Mouse (Mus musculus) natural killer cell, adult 2 months (primary cell): ENCODE measurements around the gene Ocrl.

Source experiments
- DNase-seq, 2 experiments: peaks; one replicate each; pipeline ENCODE4 v3.0.0; 2022; ENCODE audit warnings: low spot score in 2 of 2

The Ocrl gene

GRCm38 (mm10) chrX:47977078-47977477 lies 64.9 kb downstream of the Ocrl start:
- DNase-seq = no peak

GRCm38 (mm10) chrX:47985000-47985619 lies 72.9 kb downstream of the Ocrl start:
- DNase-seq = peak; percentile 30 to 57

GRCm38 (mm10) chrX:47988024-47988423 lies 75.8 kb downstream of the Ocrl start:
- DNase-seq = no peak

GRCm38 (mm10) chrX:47992606-47993005 lies 80.4 kb downstream of the Ocrl start:
- peak; percentile 70 to 79 for DNase-seq

GRCm38 (mm10) chrX:47998412-47998811 lies 86.2 kb downstream of the Ocrl start:
- DNase-seq = peak in 1 of 2 experiments; percentile 11

- DNase-seq = no peak
These were observed 89.0 kb downstream of the Ocrl start for GRCm38 (mm10) chrX:48001151-48001550.

- no peak for DNase-seq
These were observed 92.6 kb downstream of the Ocrl start for GRCm38 (mm10) chrX:48004786-48005185.

- no peak for DNase-seq
These were observed 93.9 kb downstream of the Ocrl start for GRCm38 (mm10) chrX:48006062-48006461.

- no peak for DNase-seq
These were observed 99.5 kb downstream of the Ocrl start for GRCm38 (mm10) chrX:48011656-48012055.
